Mouse (Mus musculus): ENCODE results near the gene Slc17a5. TPM values are rescaled to one million over a fixed set of nuclear protein-coding genes. Genes with fewer than 3 reads are reported as not detected.

Slc17a5 gene
- polyA plus RNA-seq, 1 experiment from 2014 or later: 10.0 TPM

DNA sequence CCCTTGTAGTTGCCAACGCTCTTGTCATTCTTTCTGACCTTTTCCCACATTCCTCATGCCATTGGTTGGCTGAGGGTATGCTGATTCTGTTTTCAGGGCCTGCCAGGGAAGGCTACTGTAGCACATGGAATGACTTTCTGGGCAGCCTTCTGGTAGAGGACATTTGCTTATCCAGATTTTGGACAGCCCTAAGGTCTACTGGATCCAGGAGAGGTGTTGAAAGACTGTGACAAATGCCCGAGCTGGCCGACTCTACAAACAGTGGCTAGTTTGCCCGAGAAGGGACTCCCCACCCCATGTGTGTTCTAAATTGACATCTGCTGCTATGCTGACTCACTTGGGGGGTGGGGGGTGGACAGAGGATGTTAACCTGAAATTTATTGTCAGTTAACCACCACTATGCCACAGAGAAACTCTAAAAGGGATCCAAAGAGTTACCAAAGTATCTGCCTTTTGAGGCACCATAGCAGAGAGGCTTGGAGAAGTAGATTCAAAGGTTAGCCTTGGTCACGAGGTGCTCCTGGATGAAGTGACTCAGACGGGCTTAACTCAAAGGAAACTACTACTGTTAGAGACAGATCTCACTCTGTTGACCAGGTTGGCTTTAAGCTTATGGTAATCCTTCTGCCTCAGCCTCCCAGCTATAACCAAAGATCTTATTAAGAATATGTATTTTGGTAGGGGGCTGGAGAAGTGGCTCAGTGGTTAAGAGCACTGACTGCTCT lies 73.9 kb downstream of the Slc17a5 start:
- no peaks in the 10 kb centered on the region for H3K36me3 ChIP-seq (ENCODE audit: control insufficient read depth, insufficient read depth, low read length)
- 58% methylated on average over 6 of the region's 6 CpGs for WGBS
- H3K27me3 ChIP-seq (ENCODE audit: control insufficient read depth, insufficient read depth, low read length): no peaks in the 10 kb centered on the region
- no peaks in the 10 kb centered on the region for H3K4me1 ChIP-seq (replicated peaks; ENCODE audit: control insufficient read depth, insufficient read depth)
- TF ChIP-seq CTCF (IDR thresholded peaks at IDR 0.05; ENCODE audit: low read depth): no peak
- TF ChIP-seq EP300 (optimal IDR thresholded peaks at IDR 0.05): no peak
- no peaks in the 10 kb centered on the region for H3K9me3 ChIP-seq (ENCODE audit: control insufficient read depth, low read length)
- no peak overlapping the region for H3K4me2 ChIP-seq (replicated peaks; ENCODE audit: low read depth)
- no peak overlapping the region for H3K4me3 ChIP-seq (ENCODE audit: low read depth, low read length)
- no peak overlapping the region for H3K9ac ChIP-seq (ENCODE audit: low read length)
- H3K27ac ChIP-seq (replicated peaks): no peak overlapping the region
- ATAC-seq (ENCODE audit: low FRiP score, low TSS enrichment) (peak; percentile 65; the same call in 1 of the 2 replicates), DNase-seq (ENCODE audit: low spot score) (no peak)

DNA sequence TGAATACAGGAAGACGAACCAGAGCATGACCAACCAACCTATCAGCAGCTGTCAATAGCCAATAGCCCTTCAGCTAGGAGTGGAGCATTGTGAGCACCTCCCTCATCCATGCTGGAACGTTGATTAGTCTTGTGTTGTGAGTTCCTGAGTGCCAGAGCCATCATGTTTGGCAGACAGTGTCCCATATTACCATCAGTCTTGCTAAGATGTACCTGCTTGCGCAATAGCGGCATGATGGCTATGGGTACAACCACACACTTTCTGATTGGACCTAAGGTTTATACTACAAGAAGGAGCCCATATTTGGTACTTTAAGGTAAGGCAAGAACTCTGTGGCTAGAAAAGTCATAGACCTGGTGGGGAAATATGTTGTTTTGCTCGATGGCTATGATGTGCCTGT lies 76.1 kb downstream of the Slc17a5 start:
- no peak overlapping the region for H3K4me3 ChIP-seq (ENCODE audit: low read depth, low read length)
- no peaks in the 10 kb centered on the region for H3K4me1 ChIP-seq (replicated peaks; ENCODE audit: control insufficient read depth, insufficient read depth)
- no peak overlapping the region for H3K9ac ChIP-seq (ENCODE audit: low read length)
- no peaks in the 10 kb centered on the region for H3K36me3 ChIP-seq (ENCODE audit: control insufficient read depth, insufficient read depth, low read length)
- H3K9me3 ChIP-seq (ENCODE audit: control insufficient read depth, low read length): no peaks in the 10 kb centered on the region
- no peak for TF ChIP-seq CTCF (IDR thresholded peaks at IDR 0.05; ENCODE audit: low read depth)
- TF ChIP-seq EP300 (optimal IDR thresholded peaks at IDR 0.05): no peak
- WGBS: 88% methylated on average over 5 of the region's 5 CpGs
- H3K27me3 ChIP-seq (ENCODE audit: control insufficient read depth, insufficient read depth, low read length): no peaks in the 10 kb centered on the region
- DNase-seq (ENCODE audit: low spot score) (no peak), ATAC-seq (ENCODE audit: low FRiP score, low TSS enrichment) (no peak)
- H3K27ac ChIP-seq (replicated peaks): no peak overlapping the region
- H3K4me2 ChIP-seq (replicated peaks; ENCODE audit: low read depth): no peak overlapping the region

DNA sequence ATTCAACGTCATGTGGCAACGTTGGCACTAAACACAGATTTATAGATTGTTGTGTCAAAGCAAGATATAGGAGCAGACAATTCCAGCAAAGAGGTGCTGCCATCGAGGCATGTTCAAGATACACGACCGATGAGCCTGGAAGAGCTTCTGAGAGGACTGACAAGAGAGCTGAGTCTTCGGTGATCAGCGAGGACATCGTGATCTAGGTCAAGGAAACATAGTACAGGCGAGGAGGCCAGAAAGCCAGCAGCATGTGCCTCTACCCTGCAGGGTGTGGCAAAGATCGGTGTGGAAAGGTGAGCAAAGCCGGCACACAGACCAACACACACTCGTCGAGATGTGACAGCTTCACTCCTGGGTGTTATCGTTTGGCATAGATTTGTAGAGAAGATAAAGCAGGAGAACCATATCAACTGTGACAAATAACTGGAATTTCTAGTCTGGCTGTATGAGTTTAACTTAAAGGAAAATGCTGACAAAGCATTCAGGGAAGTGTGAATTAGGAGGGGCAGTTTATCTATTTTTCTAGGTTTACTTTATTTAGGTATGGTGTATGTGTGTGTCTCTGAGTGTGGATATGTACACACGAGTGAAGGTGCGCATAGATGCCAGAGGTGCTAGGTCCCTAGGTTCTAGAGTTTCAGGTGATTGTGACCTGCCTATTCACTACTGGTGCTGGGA lies 79.6 kb downstream of the Slc17a5 start:
- WGBS: 61% methylated on average over 16 of the region's 16 CpGs
- ATAC-seq (ENCODE audit: low FRiP score, low TSS enrichment): 0 out of 2 replicates have a peak, but pooled peaks have one; percentile 29

DNA sequence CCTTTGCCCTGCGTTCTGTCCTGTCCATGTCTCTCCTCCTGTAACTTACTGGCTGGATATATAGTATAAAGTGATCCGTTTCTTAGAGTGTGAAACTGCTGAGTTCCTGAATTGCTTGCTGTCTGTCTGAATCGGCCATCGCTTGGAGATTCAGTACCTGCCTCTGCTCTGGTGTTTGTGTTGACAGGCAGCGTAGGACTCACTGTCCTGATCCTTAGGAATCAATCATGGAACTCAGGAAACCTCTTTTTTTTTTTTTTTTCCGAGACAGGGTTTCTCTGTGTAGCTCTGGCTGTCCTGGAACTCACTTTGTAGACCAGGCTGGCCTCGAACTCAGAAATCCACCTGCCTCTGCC lies 81.1 kb downstream of the Slc17a5 start:
- Histone ChIP-seq H3K4me3 (ENCODE audit: low read depth, low read length) (no peak overlapping the region), H3K4me1 (replicated peaks; ENCODE audit: control insufficient read depth, insufficient read depth) (no peaks in the 10 kb centered on the region), H3K27me3 (ENCODE audit: control insufficient read depth, insufficient read depth, low read length) (no peaks in the 10 kb centered on the region), H3K36me3 (ENCODE audit: control insufficient read depth, insufficient read depth, low read length) (no peaks in the 10 kb centered on the region), H3K9ac (ENCODE audit: low read length) (no peak overlapping the region), H3K4me2 (replicated peaks; ENCODE audit: low read depth) (no peak overlapping the region), H3K9me3 (ENCODE audit: control insufficient read depth, low read length) (no peaks in the 10 kb centered on the region), H3K27ac (replicated peaks) (no peak overlapping the region)
- no peak for ATAC-seq (ENCODE audit: low FRiP score, low TSS enrichment)
- 70% methylated on average over 6 of the region's 7 CpGs for WGBS
- TF ChIP-seq EP300 (optimal IDR thresholded peaks at IDR 0.05) (no peak), CTCF (IDR thresholded peaks at IDR 0.05; ENCODE audit: low read depth) (no peak)
- no peak for DNase-seq (ENCODE audit: low spot score)

More for the DNA sequence above, 79.6 kb downstream of the Slc17a5 start:
- no peak for DNase-seq (ENCODE audit: low spot score)
- H3K4me1 ChIP-seq (replicated peaks; ENCODE audit: control insufficient read depth, insufficient read depth): no peaks in the 10 kb centered on the region
- H3K27me3 ChIP-seq (ENCODE audit: control insufficient read depth, insufficient read depth, low read length): no peaks in the 10 kb centered on the region
- no peaks in the 10 kb centered on the region for H3K36me3 ChIP-seq (ENCODE audit: control insufficient read depth, insufficient read depth, low read length)
- TF ChIP-seq CTCF (IDR thresholded peaks at IDR 0.05; ENCODE audit: low read depth): no peak
- H3K27ac ChIP-seq (replicated peaks): no peak overlapping the region
- H3K9me3 ChIP-seq (ENCODE audit: control insufficient read depth, low read length): no peaks in the 10 kb centered on the region
- H3K9ac ChIP-seq (ENCODE audit: low read length): no peak overlapping the region
- H3K4me2 ChIP-seq (replicated peaks; ENCODE audit: low read depth): no peak overlapping the region
- H3K4me3 ChIP-seq (ENCODE audit: low read depth, low read length): no peak overlapping the region

DNA sequence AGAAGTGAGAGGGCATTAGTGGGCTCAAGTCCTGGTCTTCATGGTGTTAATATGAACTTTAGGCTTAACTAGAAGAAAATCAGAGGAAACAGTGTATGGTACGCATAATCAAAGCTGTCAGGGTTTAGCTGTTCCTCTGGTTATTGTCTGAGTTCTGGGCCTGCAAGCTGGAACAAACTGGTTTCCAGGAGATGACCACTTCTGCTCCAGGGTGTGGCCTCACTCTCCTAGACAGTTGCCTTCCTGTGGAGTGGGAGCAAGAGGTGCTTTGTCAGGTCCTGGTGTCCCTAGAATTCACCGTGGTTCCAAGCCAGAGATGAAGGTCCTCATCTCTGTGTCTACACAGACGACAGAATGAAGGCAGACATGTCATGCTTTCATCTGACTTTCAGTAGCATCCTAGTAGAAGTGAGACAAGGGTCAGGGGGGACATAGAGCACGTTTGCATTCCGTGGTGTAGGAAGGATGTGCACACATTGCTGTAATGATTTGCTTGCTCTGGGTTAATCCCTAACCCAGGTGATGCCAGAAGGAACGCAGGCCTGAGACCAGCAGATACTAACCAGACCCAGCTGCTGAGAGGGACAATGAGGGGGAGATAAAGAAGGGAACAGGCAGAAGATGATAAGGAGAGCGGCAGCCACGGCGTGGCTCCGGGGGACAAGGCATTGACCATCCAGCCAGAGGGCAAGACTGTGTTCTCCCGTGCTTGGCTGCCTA lies 81.7 kb downstream of the Slc17a5 start:
- Histone ChIP-seq H3K9me3 (ENCODE audit: control insufficient read depth, low read length) (no peaks in the 10 kb centered on the region), H3K27me3 (ENCODE audit: control insufficient read depth, insufficient read depth, low read length) (no peaks in the 10 kb centered on the region), H3K4me2 (replicated peaks; ENCODE audit: low read depth) (no peak overlapping the region), H3K4me1 (replicated peaks; ENCODE audit: control insufficient read depth, insufficient read depth) (no peaks in the 10 kb centered on the region), H3K9ac (ENCODE audit: low read length) (no peak overlapping the region), H3K27ac (replicated peaks) (no peak overlapping the region), H3K4me3 (ENCODE audit: low read depth, low read length) (no peak overlapping the region), H3K36me3 (ENCODE audit: control insufficient read depth, insufficient read depth, low read length) (no peaks in the 10 kb centered on the region)
- ATAC-seq (ENCODE audit: low FRiP score, low TSS enrichment) (0 out of 2 replicates have a peak, but pooled peaks have one; percentile 26), DNase-seq (ENCODE audit: low spot score) (no peak)
- 35% methylated on average over 11 of the region's 11 CpGs for whole genome bisulfite sequencing
- no peak for TF ChIP-seq CTCF (IDR thresholded peaks at IDR 0.05; ENCODE audit: low read depth)
- no peak for TF ChIP-seq EP300 (optimal IDR thresholded peaks at IDR 0.05)

Measured in stomach, postnatal 0 days (tissue).